Mouse (Mus musculus): ENCODE data around the gene Cdca8. TPM values are rescaled to one million over a fixed set of nuclear protein-coding genes. Genes with fewer than 3 reads are reported as not detected.

Cdca8 gene
- total and polyA plus RNA-seq, 2 experiments from 2014 or later = 26.4 to 31.7 TPM

- Histone ChIP-seq H3K9ac (replicated peaks; ENCODE audit: low read depth, low read length) (no peak overlapping the region), H3K4me1 (ENCODE audit: control insufficient read depth, insufficient read depth) (no peaks in the 10 kb centered on the region), H3K27me3 (ENCODE audit: control insufficient read depth, insufficient read depth, low read length) (no peaks in the 10 kb centered on the region), H3K4me2 (ENCODE audit: low read depth, low read length) (no peak overlapping the region), H3K4me3 (ENCODE audit: low read depth, low read length) (no peak overlapping the region), H3K27ac (ENCODE audit: low read depth) (no peak overlapping the region), H3K36me3 (replicated peaks; ENCODE audit: control insufficient read depth, insufficient read depth, low read length) (no peaks in the 10 kb centered on the region), H3K9me3 (replicated peaks; ENCODE audit: control insufficient read depth, low read length) (no peaks in the 10 kb centered on the region)
- 31% methylated on average over 10 of the region's 10 CpGs for WGBS
- DNase-seq (ENCODE audit: low spot score) (no peak), ATAC-seq (ENCODE audit: insufficient read depth, low read depth) (no peak)
- TF ChIP-seq CTCF (IDR thresholded peaks at IDR 0.05; ENCODE audit: low read depth) = no peak
- TF ChIP-seq EP300 (IDR thresholded peaks at IDR 0.05; ENCODE audit: low read depth) = no peak
Observed at GRCm38 (mm10) chr4:124951036-124951433, 11.9 kb upstream of the Cdca8 start.

- Histone ChIP-seq H3K27ac (ENCODE audit: low read depth) (no peak overlapping the region), H3K4me2 (ENCODE audit: low read depth, low read length) (no peak overlapping the region)
- TF ChIP-seq CTCF (IDR thresholded peaks at IDR 0.05; ENCODE audit: low read depth) (no peak), EP300 (IDR thresholded peaks at IDR 0.05; ENCODE audit: low read depth) (no peak)
Observed at GRCm38 (mm10) chr4:124950181-124951035, 11.3 kb upstream of the Cdca8 start.

GRCm38 (mm10) chr4:124949488-124949887, 10.4 kb upstream of the Cdca8 start:
- DNase-seq (ENCODE audit: low spot score) (no peak), ATAC-seq (ENCODE audit: insufficient read depth, low read depth) (no peak)
- TF ChIP-seq CTCF (IDR thresholded peaks at IDR 0.05; ENCODE audit: low read depth) (no peak), EP300 (IDR thresholded peaks at IDR 0.05; ENCODE audit: low read depth) (no peak)
- no peak overlapping the region for H3K9ac ChIP-seq (replicated peaks; ENCODE audit: low read depth, low read length)
- H3K27ac ChIP-seq (ENCODE audit: low read depth) = no peak overlapping the region
- no peaks in the 10 kb centered on the region for H3K27me3 ChIP-seq (ENCODE audit: control insufficient read depth, insufficient read depth, low read length)
- H3K36me3 ChIP-seq (replicated peaks; ENCODE audit: control insufficient read depth, insufficient read depth, low read length) = no peaks in the 10 kb centered on the region
- no peaks in the 10 kb centered on the region for H3K4me1 ChIP-seq (ENCODE audit: control insufficient read depth, insufficient read depth)
- whole genome bisulfite sequencing = 60% methylated on average over 3 of the region's 3 CpGs
- no peaks in the 10 kb centered on the region for H3K9me3 ChIP-seq (replicated peaks; ENCODE audit: control insufficient read depth, low read length)
- H3K4me2 ChIP-seq (ENCODE audit: low read depth, low read length) = no peak overlapping the region
- no peak overlapping the region for H3K4me3 ChIP-seq (ENCODE audit: low read depth, low read length)

More at GRCm38 (mm10) chr4:124950181-124951035, 11.3 kb upstream of the Cdca8 start:
- Histone ChIP-seq H3K9me3 (replicated peaks; ENCODE audit: control insufficient read depth, low read length) (no peaks in the 10 kb centered on the region), H3K27me3 (ENCODE audit: control insufficient read depth, insufficient read depth, low read length) (no peaks in the 10 kb centered on the region), H3K4me1 (ENCODE audit: control insufficient read depth, insufficient read depth) (no peaks in the 10 kb centered on the region), H3K9ac (replicated peaks; ENCODE audit: low read depth, low read length) (no peak overlapping the region), H3K4me3 (ENCODE audit: low read depth, low read length) (no peak overlapping the region), H3K36me3 (replicated peaks; ENCODE audit: control insufficient read depth, insufficient read depth, low read length) (no peaks in the 10 kb centered on the region)
- 67% methylated on average over 21 of the region's 21 CpGs for WGBS
- DNase-seq (ENCODE audit: low spot score) = no peak
- ATAC-seq (ENCODE audit: insufficient read depth, low read depth) = no peak

GRCm38 (mm10) chr4:124944961-124945360, 5.8 kb upstream of the Cdca8 start:
- ATAC-seq (ENCODE audit: insufficient read depth, low read depth) = no peak
- Histone ChIP-seq H3K9ac (replicated peaks; ENCODE audit: low read depth, low read length) (no peak overlapping the region), H3K4me1 (ENCODE audit: control insufficient read depth, insufficient read depth) (no peaks in the 10 kb centered on the region), H3K27me3 (ENCODE audit: control insufficient read depth, insufficient read depth, low read length) (no peaks in the 10 kb centered on the region), H3K4me3 (ENCODE audit: low read depth, low read length) (no peak overlapping the region), H3K4me2 (ENCODE audit: low read depth, low read length) (no peak overlapping the region), H3K27ac (ENCODE audit: low read depth) (no peak overlapping the region), H3K36me3 (replicated peaks; ENCODE audit: control insufficient read depth, insufficient read depth, low read length) (peaks cover 11% of the 10 kb centered on the region; the same call in 1 of the 2 replicates), H3K9me3 (replicated peaks; ENCODE audit: control insufficient read depth, low read length) (no peaks in the 10 kb centered on the region)
- TF ChIP-seq CTCF (IDR thresholded peaks at IDR 0.05; ENCODE audit: low read depth) (peak; percentile 38), EP300 (IDR thresholded peaks at IDR 0.05; ENCODE audit: low read depth) (no peak)
- 66% methylated on average over 2 of the region's 2 CpGs for WGBS
- DNase-seq (ENCODE audit: low spot score) = peak; percentile 6

GRCm38 (mm10) chr4:124943781-124944180, 4.7 kb upstream of the Cdca8 start:
- TF ChIP-seq EP300 (IDR thresholded peaks at IDR 0.05; ENCODE audit: low read depth) = no peak
- TF ChIP-seq CTCF (IDR thresholded peaks at IDR 0.05; ENCODE audit: low read depth) = no peak

More at GRCm38 (mm10) chr4:124943781-124944180, 4.7 kb upstream of the Cdca8 start:
- DNase-seq (ENCODE audit: low spot score) (no peak), ATAC-seq (ENCODE audit: insufficient read depth, low read depth) (no peak)
- 67% methylated on average over 5 of the region's 5 CpGs for WGBS
- Histone ChIP-seq H3K9ac (replicated peaks; ENCODE audit: low read depth, low read length) (no peak overlapping the region), H3K4me1 (ENCODE audit: control insufficient read depth, insufficient read depth) (no peaks in the 10 kb centered on the region), H3K36me3 (replicated peaks; ENCODE audit: control insufficient read depth, insufficient read depth, low read length) (peaks cover 16% of the 10 kb centered on the region), H3K9me3 (replicated peaks; ENCODE audit: control insufficient read depth, low read length) (no peaks in the 10 kb centered on the region), H3K4me2 (ENCODE audit: low read depth, low read length) (no peak overlapping the region), H3K27ac (ENCODE audit: low read depth) (no peak overlapping the region), H3K4me3 (ENCODE audit: low read depth, low read length) (no peak overlapping the region), H3K27me3 (ENCODE audit: control insufficient read depth, insufficient read depth, low read length) (no peaks in the 10 kb centered on the region)

Measured in heart, postnatal 0 days (tissue).